Mouse (Mus musculus): ENCODE data around the gene Gm13271.
"Not testable (repeated sequence)": the region's sequence is repeated elsewhere in the genome, so short reads cannot be mapped to it uniquely, and the experiment has no call there.

- TF ChIP-seq CTCF, EP300 (IDR thresholded peaks at IDR 0.05; ENCODE audit: low read depth): not testable (repeated sequence)
Observed at GRCm38 (mm10) chr4:88758751-88759150, 4.1 kb downstream of the Gm13271 start.
